Mouse (Mus musculus): Measurements from ENCODE around the gene Ubxn4. TPM values are rescaled to one million over a fixed set of nuclear protein-coding genes. Genes with fewer than 3 reads are reported as not detected.

Ubxn4 gene
- polyA plus RNA-seq (2014; fragmentation: Nextera tagmentation; extraction: Ambion mirVana) = 65.4 and 69.3 TPM in 2 replicates

- peaks cover 4% of the 10 kb centered on the region; the same call in 1 of the 2 replicates for H3K4me1 ChIP-seq (ENCODE audit: control insufficient read depth, insufficient read depth, low read length)
- peak within 1 kb of the TSS; percentile 79 for H3K27ac ChIP-seq (ENCODE audit: low read length)
- 11% methylated on average over 10 of the region's 10 CpGs for WGBS
- peak within 1 kb of the TSS; percentile 69 for H3K9ac ChIP-seq (replicated peaks; ENCODE audit: low read depth, low read length)
- H3K27me3 ChIP-seq (ENCODE audit: control insufficient read depth, insufficient read depth, low read length) = no peaks in the 10 kb centered on the region
- peak within 1 kb of the TSS; percentile 78 for H3K4me2 ChIP-seq (replicated peaks; ENCODE audit: low read depth, low read length)
- no peaks in the 10 kb centered on the region for H3K9me3 ChIP-seq (ENCODE audit: control insufficient read depth, low read depth, low read length)
- no peaks in the 10 kb centered on the region for H3K36me3 ChIP-seq (ENCODE audit: control insufficient read depth, insufficient read depth, low read length)
- peak; percentile 21; the same call in 1 of the 2 replicates for ATAC-seq (ENCODE audit: insufficient number of reproducible peaks, insufficient read depth, low FRiP score, low read depth)
- H3K4me3 ChIP-seq (ENCODE audit: low read depth, low read length) = peak within 1 kb of the TSS; percentile 74
Measured at GRCm38 (mm10) chr1:128243627-128243995, at the start of gene Ubxn4. Ubxn4 (plus strand) TSS chr1:128243964.

- no peak overlapping the region for H3K4me2 ChIP-seq (replicated peaks; ENCODE audit: low read depth, low read length)
- H3K4me1 ChIP-seq (ENCODE audit: control insufficient read depth, insufficient read depth, low read length) = no peaks in the 10 kb centered on the region
- 45% methylated on average over 2 of the region's 2 CpGs for WGBS
- H3K9me3 ChIP-seq (ENCODE audit: control insufficient read depth, low read depth, low read length) = no peaks in the 10 kb centered on the region
- H3K27ac ChIP-seq (ENCODE audit: low read length) = no peak overlapping the region
- H3K27me3 ChIP-seq (ENCODE audit: control insufficient read depth, insufficient read depth, low read length) = no peaks in the 10 kb centered on the region
- H3K36me3 ChIP-seq (ENCODE audit: control insufficient read depth, insufficient read depth, low read length) = peaks cover 33% of the 10 kb centered on the region
- ATAC-seq (ENCODE audit: insufficient number of reproducible peaks, insufficient read depth, low FRiP score, low read depth) = no peak
- no peak overlapping the region for H3K4me3 ChIP-seq (ENCODE audit: low read depth, low read length)
- H3K9ac ChIP-seq (replicated peaks; ENCODE audit: low read depth, low read length) = no peak overlapping the region
Measured at GRCm38 (mm10) chr1:128194011-128194410, 49.8 kb upstream of the Ubxn4 start.

DNA sequence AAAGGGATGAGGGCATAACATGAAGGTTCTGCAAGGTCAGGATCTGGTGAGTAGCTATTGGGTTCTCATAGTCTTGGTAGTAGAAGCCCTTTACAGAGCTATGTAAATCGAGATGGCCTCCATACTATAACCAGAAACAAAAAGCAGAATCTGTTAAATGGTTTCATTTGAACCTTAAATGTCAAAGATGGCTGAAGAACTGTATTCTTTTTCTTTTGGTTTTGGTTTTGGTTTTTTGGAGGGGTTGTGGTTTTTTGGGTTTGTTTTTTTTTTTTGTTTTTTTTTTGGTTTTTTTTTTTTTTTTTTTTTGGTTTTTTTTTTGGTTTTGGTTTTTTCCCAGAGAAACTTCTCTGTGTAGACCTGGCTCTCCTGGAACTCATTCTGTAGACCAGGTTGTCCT is 46.4 kb upstream of the Ubxn4 start:
- H3K36me3 ChIP-seq (ENCODE audit: control insufficient read depth, insufficient read depth, low read length) = peaks cover 33% of the 10 kb centered on the region
- H3K27ac ChIP-seq (ENCODE audit: low read length) = no peak overlapping the region
- 85% methylated on average over 1 of the region's 1 CpGs for WGBS
- no peak for ATAC-seq (ENCODE audit: insufficient number of reproducible peaks, insufficient read depth, low FRiP score, low read depth)
- H3K9ac ChIP-seq (replicated peaks; ENCODE audit: low read depth, low read length) = no peak overlapping the region
- H3K4me3 ChIP-seq (ENCODE audit: low read depth, low read length) = no peak overlapping the region
- no peaks in the 10 kb centered on the region for H3K4me1 ChIP-seq (ENCODE audit: control insufficient read depth, insufficient read depth, low read length)
- no peaks in the 10 kb centered on the region for H3K9me3 ChIP-seq (ENCODE audit: control insufficient read depth, low read depth, low read length)
- H3K4me2 ChIP-seq (replicated peaks; ENCODE audit: low read depth, low read length) = no peak overlapping the region
- no peaks in the 10 kb centered on the region for H3K27me3 ChIP-seq (ENCODE audit: control insufficient read depth, insufficient read depth, low read length)

DNA sequence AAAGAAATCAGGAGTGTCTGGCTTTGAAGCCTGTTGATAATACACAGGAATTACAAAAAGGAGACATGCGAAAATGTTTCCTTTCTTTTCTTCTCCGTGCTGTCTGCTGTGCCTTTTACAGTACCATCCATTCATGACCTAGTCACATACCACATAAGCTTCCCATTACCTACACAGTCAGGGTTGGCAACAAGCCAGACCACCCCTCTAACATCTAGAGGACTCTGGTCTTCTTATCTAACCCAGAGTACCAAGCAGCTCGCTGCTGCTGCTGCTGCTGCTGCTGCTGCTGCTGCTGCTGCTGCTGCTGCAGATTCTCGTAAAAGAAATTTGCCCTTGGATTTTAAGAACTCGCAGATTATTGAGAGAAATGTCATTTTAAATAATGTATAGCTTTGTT is 30.5 kb upstream of the Ubxn4 start:
- H3K27me3 ChIP-seq (ENCODE audit: control insufficient read depth, insufficient read depth, low read length) = no peaks in the 10 kb centered on the region
- H3K27ac ChIP-seq (ENCODE audit: low read length) = no peak overlapping the region
- WGBS = 81% methylated on average over 5 of the region's 5 CpGs
- H3K9me3 ChIP-seq (ENCODE audit: control insufficient read depth, low read depth, low read length) = no peaks in the 10 kb centered on the region
- H3K9ac ChIP-seq (replicated peaks; ENCODE audit: low read depth, low read length) = no peak overlapping the region
- H3K36me3 ChIP-seq (ENCODE audit: control insufficient read depth, insufficient read depth, low read length) = peaks cover 30% of the 10 kb centered on the region
- no peak for ATAC-seq (ENCODE audit: insufficient number of reproducible peaks, insufficient read depth, low FRiP score, low read depth)
- no peak overlapping the region for H3K4me2 ChIP-seq (replicated peaks; ENCODE audit: low read depth, low read length)
- H3K4me1 ChIP-seq (ENCODE audit: control insufficient read depth, insufficient read depth, low read length) = no peaks in the 10 kb centered on the region
- no peak overlapping the region for H3K4me3 ChIP-seq (ENCODE audit: low read depth, low read length)

DNA sequence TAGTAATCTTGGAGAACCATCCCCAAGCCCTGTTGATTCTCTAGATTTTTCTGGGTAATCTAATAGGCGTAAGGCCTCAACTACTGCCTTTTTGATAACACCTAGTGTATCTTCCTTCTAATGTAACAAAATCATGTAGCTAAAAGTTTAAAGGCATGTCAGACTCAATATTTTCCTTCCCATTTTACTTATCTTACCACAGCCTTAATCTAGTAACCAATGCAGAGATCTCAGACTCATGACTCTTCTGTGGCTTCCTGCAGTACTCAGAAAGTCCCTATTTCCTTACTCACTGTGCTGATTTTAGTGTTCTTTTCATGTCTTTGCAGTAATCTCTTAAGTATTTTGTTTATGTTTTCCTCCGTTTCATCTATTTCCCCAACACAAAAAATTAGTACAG is 21.9 kb upstream of the Ubxn4 start:
- no peak overlapping the region for H3K9ac ChIP-seq (replicated peaks; ENCODE audit: low read depth, low read length)
- no peak overlapping the region for H3K4me3 ChIP-seq (ENCODE audit: low read depth, low read length)
- H3K4me2 ChIP-seq (replicated peaks; ENCODE audit: low read depth, low read length) = no peak overlapping the region
- no peaks in the 10 kb centered on the region for H3K4me1 ChIP-seq (ENCODE audit: control insufficient read depth, insufficient read depth, low read length)
- peaks cover 26% of the 10 kb centered on the region for H3K36me3 ChIP-seq (ENCODE audit: control insufficient read depth, insufficient read depth, low read length)
- no peak for ATAC-seq (ENCODE audit: insufficient number of reproducible peaks, insufficient read depth, low FRiP score, low read depth)
- no peaks in the 10 kb centered on the region for H3K9me3 ChIP-seq (ENCODE audit: control insufficient read depth, low read depth, low read length)
- H3K27ac ChIP-seq (ENCODE audit: low read length) = no peak overlapping the region
- H3K27me3 ChIP-seq (ENCODE audit: control insufficient read depth, insufficient read depth, low read length) = no peaks in the 10 kb centered on the region
- WGBS = 94% methylated on average over 2 of the region's 2 CpGs

DNA sequence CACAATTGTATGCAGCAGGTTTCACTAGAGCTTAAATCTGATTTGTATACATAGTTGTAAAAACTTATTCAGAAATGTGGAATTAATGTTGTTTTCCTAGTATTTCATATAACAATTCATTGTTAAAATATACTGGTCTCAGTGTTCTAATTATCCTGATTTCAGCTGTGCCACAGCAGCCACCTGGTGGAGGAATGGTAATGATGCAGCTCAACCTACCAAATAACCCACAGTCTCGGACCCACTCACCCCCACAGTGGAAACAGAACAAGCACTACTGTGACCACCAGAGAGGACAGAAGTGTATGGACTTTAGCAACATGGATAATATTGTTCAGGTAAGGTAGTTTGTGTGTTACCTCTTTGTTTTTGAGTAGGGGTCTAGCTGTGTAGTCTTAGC is 20.5 kb upstream of the Ubxn4 start:
- no peaks in the 10 kb centered on the region for H3K27me3 ChIP-seq (ENCODE audit: control insufficient read depth, insufficient read depth, low read length)
- no peak for ATAC-seq (ENCODE audit: insufficient number of reproducible peaks, insufficient read depth, low FRiP score, low read depth)
- no peak overlapping the region for H3K4me2 ChIP-seq (replicated peaks; ENCODE audit: low read depth, low read length)
- no peak overlapping the region for H3K4me3 ChIP-seq (ENCODE audit: low read depth, low read length)
- no peaks in the 10 kb centered on the region for H3K9me3 ChIP-seq (ENCODE audit: control insufficient read depth, low read depth, low read length)
- H3K27ac ChIP-seq (ENCODE audit: low read length) = no peak overlapping the region
- no peaks in the 10 kb centered on the region for H3K4me1 ChIP-seq (ENCODE audit: control insufficient read depth, insufficient read depth, low read length)
- WGBS = 85% methylated on average over 1 of the region's 1 CpGs
- H3K36me3 ChIP-seq (ENCODE audit: control insufficient read depth, insufficient read depth, low read length) = peaks cover 26% of the 10 kb centered on the region
- no peak overlapping the region for H3K9ac ChIP-seq (replicated peaks; ENCODE audit: low read depth, low read length)

- H3K27ac ChIP-seq (ENCODE audit: low read length) = no peak overlapping the region
- no peaks in the 10 kb centered on the region for H3K27me3 ChIP-seq (ENCODE audit: control insufficient read depth, insufficient read depth, low read length)
- H3K4me2 ChIP-seq (replicated peaks; ENCODE audit: low read depth, low read length) = no peak overlapping the region
- H3K9me3 ChIP-seq (ENCODE audit: control insufficient read depth, low read depth, low read length) = no peaks in the 10 kb centered on the region
- no peak overlapping the region for H3K4me3 ChIP-seq (ENCODE audit: low read depth, low read length)
- H3K36me3 ChIP-seq (ENCODE audit: control insufficient read depth, insufficient read depth, low read length) = peaks cover 26% of the 10 kb centered on the region
- WGBS = 99% methylated on average over 4 of the region's 4 CpGs
- no peak overlapping the region for H3K9ac ChIP-seq (replicated peaks; ENCODE audit: low read depth, low read length)
- no peaks in the 10 kb centered on the region for H3K4me1 ChIP-seq (ENCODE audit: control insufficient read depth, insufficient read depth, low read length)
- ATAC-seq (ENCODE audit: insufficient number of reproducible peaks, insufficient read depth, low FRiP score, low read depth) = no peak
Measured at GRCm38 (mm10) chr1:128235181-128235580, 8.6 kb upstream of the Ubxn4 start.

DNA sequence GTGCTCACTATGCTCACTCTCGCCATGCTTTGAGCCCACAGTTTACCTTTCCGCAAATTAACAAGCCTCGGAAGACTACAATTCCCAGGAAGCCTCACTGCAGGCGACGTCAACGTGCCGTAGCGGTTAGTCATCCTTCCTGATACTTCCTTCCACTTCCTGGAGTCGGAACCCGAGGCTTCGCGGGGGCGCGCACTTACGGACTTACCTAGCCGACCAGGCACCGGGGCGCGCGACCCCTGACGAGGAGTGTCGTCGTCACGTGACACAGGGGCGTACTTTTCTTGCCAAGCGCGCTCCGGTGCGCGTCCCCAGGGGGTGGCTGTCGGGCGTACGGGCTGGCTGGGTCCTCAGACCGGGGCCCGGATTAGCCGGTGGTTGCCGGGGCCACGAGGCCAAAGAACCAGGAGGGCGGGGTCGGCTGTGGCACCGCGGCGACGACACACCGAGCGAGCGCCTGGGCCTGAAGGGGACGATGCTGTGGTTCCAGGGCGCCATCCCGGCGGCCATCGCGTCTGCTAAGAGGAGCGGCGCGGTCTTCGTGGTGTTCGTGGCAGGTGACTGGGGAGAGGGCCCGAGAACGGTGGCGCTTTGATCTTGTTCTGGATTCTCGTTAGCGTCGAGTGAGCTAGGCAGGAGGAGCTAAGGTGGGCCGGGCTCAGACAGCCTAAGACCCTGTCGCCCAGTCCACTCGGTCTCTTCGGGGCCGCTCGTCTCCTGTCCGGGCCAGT is 397 bp downstream of the Ubxn4 start:
- peaks cover 4% of the 10 kb centered on the region; the same call in 1 of the 2 replicates for H3K4me1 ChIP-seq (ENCODE audit: control insufficient read depth, insufficient read depth, low read length)
- H3K4me3 ChIP-seq (ENCODE audit: low read depth, low read length) = peak overlapping the region; percentile 74
- H3K36me3 ChIP-seq (ENCODE audit: control insufficient read depth, insufficient read depth, low read length) = no peaks in the 10 kb centered on the region
- ATAC-seq (ENCODE audit: insufficient number of reproducible peaks, insufficient read depth, low FRiP score, low read depth) = peak; percentile 95
- peak overlapping the region; percentile 78 for H3K4me2 ChIP-seq (replicated peaks; ENCODE audit: low read depth, low read length)
- WGBS = under 1% methylated on average over 71 of the region's 71 CpGs
- no peaks in the 10 kb centered on the region for H3K9me3 ChIP-seq (ENCODE audit: control insufficient read depth, low read depth, low read length)
- no peaks in the 10 kb centered on the region for H3K27me3 ChIP-seq (ENCODE audit: control insufficient read depth, insufficient read depth, low read length)
- H3K9ac ChIP-seq (replicated peaks; ENCODE audit: low read depth, low read length) = peak overlapping the region; percentile 69
- H3K27ac ChIP-seq (ENCODE audit: low read length) = peak overlapping the region; percentile 79

Data from stomach, embryonic 14.5 days (tissue).